Mouse (Mus musculus) adrenal gland, adult 2 months (tissue): Measurements from ENCODE around the gene Dbi. TPM values are rescaled to one million over a fixed set of nuclear protein-coding genes. Genes with fewer than 3 reads are reported as not detected.

Experiments
- DNase-seq: peaks from one replicate; pipeline ENCODE4 v3.0.0; 2021
- long read RNA-seq: library from polyadenylated mRNA; stranded (forward); transcript quantifications from one replicate; pipeline ENCODE4 v2.0.0, GENCODE M21; 2021
- polyA plus RNA-seq: library from polyadenylated mRNA; depleted of rRNA; stranded (reverse); fragments of >200 nt; gene quantifications from 2 replicates; pipeline ENCODE4 v1.2.3, GENCODE M21; 2012; rRNA removed
- total RNA-seq, 2 experiments: library from RNA; stranded (reverse); gene quantifications; 2 replicates each; pipeline ENCODE4 v1.2.3; 2021

Dbi gene
- 1,000 to 10,000 TPM; 1,195 to 1,389 TPM for total RNA-seq
- polyA plus RNA-seq = 375 and 512 TPM in 2 replicates
- long read RNA-seq, transcript Dbi-201 (4 exons, 569 nt) = major isoform, 1,306 of 1,336 reads
- long read RNA-seq, partial matches to known transcripts = 14 of 1,336 reads
- long read RNA-seq, other reads (novel, unspliced or antisense) = 9 of 1,336 reads

GRCm38 (mm10) chr1:120120969-120121811 is at the start of gene Dbi, which contains the start of gene 3110009E18Rik:
Gene Dbi (minus strand): TSS chr1:120121078.
Gene 3110009E18Rik (plus strand): TSS chr1:120121187.
- DNase-seq = peak; percentile 99

GRCm38 (mm10) chr1:120170307-120170706 is 49.4 kb upstream of the Dbi start:
- no peak for DNase-seq

- DNase-seq = no peak
Observed at GRCm38 (mm10) chr1:120168674-120169073, 47.8 kb upstream of the Dbi start.

GRCm38 (mm10) chr1:120168016-120168415 is 47.1 kb upstream of the Dbi start:
- DNase-seq = peak; percentile 53

GRCm38 (mm10) chr1:120162616-120163015 is 41.7 kb upstream of the Dbi start:
- DNase-seq = peak; percentile 35

- DNase-seq = no peak
Observed at GRCm38 (mm10) chr1:120161502-120161901, 40.6 kb upstream of the Dbi start.

- no peak for DNase-seq
Observed at GRCm38 (mm10) chr1:120158474-120159127, 37.7 kb upstream of the Dbi start.

GRCm38 (mm10) chr1:120155325-120155724 is 34.4 kb upstream of the Dbi start:
- peak; percentile 23 for DNase-seq

GRCm38 (mm10) chr1:120154232-120154631 is 33.4 kb upstream of the Dbi start:
- DNase-seq = peak; percentile 42

GRCm38 (mm10) chr1:120146994-120147393 is 26.1 kb upstream of the Dbi start:
- DNase-seq = no peak

GRCm38 (mm10) chr1:120145527-120146216 is 24.8 kb upstream of the Dbi start:
- no peak for DNase-seq

- DNase-seq = peak; percentile 42
Observed at GRCm38 (mm10) chr1:120142551-120142950, 21.7 kb upstream of the Dbi start.

GRCm38 (mm10) chr1:120140144-120140693 is 19.3 kb upstream of the Dbi start:
- no peak for DNase-seq

GRCm38 (mm10) chr1:120138923-120139540 is 18.2 kb upstream of the Dbi start:
- DNase-seq = no peak

GRCm38 (mm10) chr1:120135934-120136786 is 15.3 kb upstream of the Dbi start:
- DNase-seq = peak; percentile 84

- peak; percentile 57 for DNase-seq
Observed at GRCm38 (mm10) chr1:120132376-120132775, 11.5 kb upstream of the Dbi start.

GRCm38 (mm10) chr1:120126318-120126717 is 5.4 kb upstream of the Dbi start:
- no peak for DNase-seq

GRCm38 (mm10) chr1:120125471-120125870 is 4.6 kb upstream of the Dbi start:
- no peak for DNase-seq

- peak; percentile 81 for DNase-seq
Observed at GRCm38 (mm10) chr1:120124839-120125238, 4.0 kb upstream of the Dbi start.

GRCm38 (mm10) chr1:120122634-120123383 is 1.9 kb upstream of the Dbi start:
- no peak for DNase-seq
